Mouse (Mus musculus) MEL (cell line): ENCODE data around the gene Sdccag8. TPM values are rescaled to one million over a fixed set of nuclear protein-coding genes. Genes with fewer than 3 reads are reported as not detected.

Experiments
- DNase-seq: peaks from one replicate; pipeline ENCODE4 v3.0.0; 2011; ENCODE audit warnings: low read depth, low spot score
- H3K27ac ChIP-seq: 2 replicates; pipeline ENCODE4 v1.5.1; 2012; ENCODE audit warnings: low read depth, mild to moderate bottlenecking, control low read depth, low read length, moderate library complexity; ENCODE audit not compliant: control insufficient read depth
- H3K27me3 ChIP-seq, 2 experiments: fragments of 150-350 bp in 1 of 2; sonication (generic) in 1 of 2; 2 replicates each; pipeline ENCODE4 v1.6.1; 2012; ENCODE audit warnings: low read length in 2 of 2, mild to moderate bottlenecking in 2 of 2, improper control_type of control experiment in 1 of 2, moderate library complexity in 1 of 2; ENCODE audit not compliant: insufficient read depth in 2 of 2, control insufficient read depth in 1 of 2
- H3K36me3 ChIP-seq, 2 experiments: 2 replicates each; pipeline ENCODE4 v1.6.1; 2012 to 2014; ENCODE audit warnings: low read length in 2 of 2, improper control_type of control experiment in 1 of 2, inconsistent platforms in 1 of 2, mild to moderate bottlenecking in 1 of 2; ENCODE audit not compliant: insufficient read depth in 2 of 2, control insufficient read depth in 1 of 2
- H3K4me1 ChIP-seq, 2 experiments: fragments of 150-350 bp in 1 of 2; sonication (generic) in 1 of 2; 2 replicates each; pipeline ENCODE4 v1.6.1; 2012; ENCODE audit warnings: low read length in 2 of 2, improper control_type of control experiment in 1 of 2, mild to moderate bottlenecking in 1 of 2; ENCODE audit not compliant: insufficient read depth in 2 of 2, control insufficient read depth in 1 of 2
- H3K4me3 ChIP-seq, 2 experiments: fragments of 150-350 bp in 1 of 2; sonication (generic) in 1 of 2; 2 replicates each; pipeline ENCODE4 v1.5.1; 2012; ENCODE audit warnings: low read depth in 2 of 2, low read length in 2 of 2, mild to moderate bottlenecking in 2 of 2, moderate library complexity in 2 of 2, control low read depth in 1 of 2, improper control_type of control experiment in 1 of 2; ENCODE audit not compliant: control insufficient read depth in 1 of 2, insufficient read depth in 1 of 2
- H3K79me2 ChIP-seq: 2 replicates; pipeline ENCODE4 v1.6.1; 2012; ENCODE audit warnings: mild to moderate bottlenecking, low read length, moderate library complexity; ENCODE audit not compliant: control insufficient read depth, poor library complexity, insufficient read depth
- H3K9ac ChIP-seq: 2 replicates; pipeline ENCODE4 v1.6.1; 2012; ENCODE audit warnings: low read depth, mild to moderate bottlenecking, control low read depth, low read length, moderate library complexity; ENCODE audit not compliant: control insufficient read depth, poor library complexity, severe bottlenecking
- H3K9me3 ChIP-seq: fragments of 150-350 bp; sonication (generic); replicated peaks from 2 replicates; pipeline ENCODE4 v1.6.1; 2012; ENCODE audit warnings: mild to moderate bottlenecking, low read length, improper control_type of control experiment, moderate library complexity; ENCODE audit not compliant: insufficient read depth
- E2F4 ChIP-seq: IDR thresholded peaks from 2 replicates; pipeline ENCODE4 v1.6.1; 2011; ENCODE audit warnings: low read depth, low read length, improper control_type of control experiment, borderline replicate concordance
- EP300 ChIP-seq, 2 experiments: IDR thresholded peaks; 2 replicates each; pipeline ENCODE4 v1.6.1; 2011; ENCODE audit warnings: improper control_type of control experiment in 2 of 2, low read length in 2 of 2, low read depth in 1 of 2, mild to moderate bottlenecking in 1 of 2
- KAT2A ChIP-seq: conservative IDR thresholded peaks from 2 replicates; pipeline ENCODE4 v1.6.1; 2012; ENCODE audit warnings: low read depth, low read length, improper control_type of control experiment, inconsistent platforms
- MAX ChIP-seq: IDR thresholded peaks from 2 replicates; pipeline ENCODE4 v1.6.1; 2011; ENCODE audit warnings: low read length, improper control_type of control experiment
- MXI1 ChIP-seq: IDR thresholded peaks from 2 replicates; pipeline ENCODE4 v1.6.1; 2011; ENCODE audit warnings: mild to moderate bottlenecking, low read depth, low read length, improper control_type of control experiment
- MYC ChIP-seq: IDR thresholded peaks from 2 replicates; pipeline ENCODE4 v1.6.1; 2011; ENCODE audit warnings: low read depth, mild to moderate bottlenecking, low read length, improper control_type of control experiment, moderate library complexity
- NELFE ChIP-seq: IDR thresholded peaks from 2 replicates; pipeline ENCODE4 v1.6.1; 2011; ENCODE audit warnings: low read depth, low read length, improper control_type of control experiment
- POLR2AphosphoS2 ChIP-seq: IDR thresholded peaks from 2 replicates; pipeline ENCODE4 v1.6.1; 2011; ENCODE audit warnings: low read length, improper control_type of control experiment
- SIN3A ChIP-seq: IDR thresholded peaks from 2 replicates; pipeline ENCODE4 v1.6.1; 2012; ENCODE audit warnings: low read length, improper control_type of control experiment, inconsistent platforms
- SMC3 ChIP-seq: IDR thresholded peaks from 2 replicates; pipeline ENCODE4 v1.6.1; 2011; ENCODE audit warnings: low read depth, low read length, improper control_type of control experiment
- TBP ChIP-seq: IDR thresholded peaks from 2 replicates; pipeline ENCODE4 v1.8.0; 2011; ENCODE audit warnings: low read depth, low read length, improper control_type of control experiment
- TCF12 ChIP-seq: IDR thresholded peaks from 2 replicates; pipeline ENCODE4 v1.6.1; 2014; ENCODE audit warnings: low read depth, mild to moderate bottlenecking, inconsistent platforms, low read length, improper control_type of control experiment, moderate library complexity
- UBTF ChIP-seq: IDR thresholded peaks from 2 replicates; pipeline ENCODE4 v1.6.1; 2012; ENCODE audit warnings: low read depth, mild to moderate bottlenecking, inconsistent platforms, low read length, improper control_type of control experiment, moderate library complexity, borderline replicate concordance; ENCODE audit not compliant: insufficient read depth
- USF1 ChIP-seq: IDR thresholded peaks from 2 replicates; pipeline ENCODE4 v1.6.1; 2014; ENCODE audit warnings: low read depth, mild to moderate bottlenecking, inconsistent platforms, low read length, improper control_type of control experiment, moderate library complexity
- ZC3H11A ChIP-seq: IDR thresholded peaks from 2 replicates; pipeline ENCODE4 v1.6.1; 2012; ENCODE audit warnings: low read depth, mild to moderate bottlenecking, inconsistent platforms, low read length, improper control_type of control experiment
- polyA plus RNA-seq, 2 experiments: library from polyadenylated mRNA; stranded (reverse) in 1 of 2; unstranded in 1 of 2; fragments of >175 nt in 1 of 2; fragments of >200 nt in 1 of 2; gene quantifications; 2 replicates each; pipeline versions ENCODE4 v1.2.1 to v1.2.4; 2012; ENCODE audit warnings: low replicate concordance in 2 of 2, low read depth in 1 of 2; ENCODE audit not compliant: insufficient read length in 2 of 2, insufficient read depth in 1 of 2, missing spikeins in 1 of 2
- total RNA-seq: library from RNA; depleted of rRNA; stranded (reverse); fragments of 300-350 nt; gene quantifications from 2 replicates; pipeline ENCODE4 v1.2.3, GENCODE M21; 2012

The Sdccag8 gene
- total and polyA plus RNA-seq, 3 experiments: 4.6 to 7.8 TPM; not detected in 1

DNA sequence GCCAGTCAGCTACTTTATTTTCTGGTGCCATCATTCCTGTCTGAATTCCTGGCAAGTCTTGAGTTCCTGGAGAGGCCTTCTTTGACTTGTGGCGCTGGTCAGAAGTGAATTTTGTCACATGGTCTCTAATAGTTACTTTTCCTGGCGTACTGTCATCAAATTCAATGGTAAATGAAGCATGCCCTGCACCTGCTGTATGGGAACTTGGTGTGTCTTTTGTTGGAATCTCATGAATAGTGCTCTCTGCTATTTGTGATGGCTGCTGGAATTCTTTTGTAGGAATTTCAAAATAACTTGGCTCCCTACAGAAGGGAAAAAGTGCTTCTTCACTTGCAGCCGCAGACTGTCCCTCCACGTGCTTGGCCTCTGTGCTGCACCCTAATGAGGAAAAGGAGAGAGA, 39.9 kb upstream of the Sdccag8 start:
- Histone ChIP-seq H3K9me3 (no peaks in the 10 kb centered on the region), H3K79me2 (no peaks in the 10 kb centered on the region), H3K36me3 (peaks cover 0 to 8% of the 10 kb centered on the region in 2 experiments; a peak in 2 of 4 replicates), H3K27me3 (no peaks in the 10 kb centered on the region), H3K9ac (no peak overlapping the region), H3K4me1 (no peaks in the 10 kb centered on the region)
- no peak for DNase-seq
- TF ChIP-seq ZC3H11A (no peak), TCF12 (no peak), KAT2A (no peak), POLR2AphosphoS2 (no peak), EP300 (IDR thresholded peaks at IDR 0.05; ENCODE audit: low read depth in 1 of 2, low read length in 2 of 2) (no peak), NELFE (no peak), MAX (no peak)
- TF ChIP-seq, all 39 proteins: peak for 0
- Histone ChIP-seq H3K4me3 (no peak overlapping the region), H3K27ac (no peak overlapping the region)

DNA sequence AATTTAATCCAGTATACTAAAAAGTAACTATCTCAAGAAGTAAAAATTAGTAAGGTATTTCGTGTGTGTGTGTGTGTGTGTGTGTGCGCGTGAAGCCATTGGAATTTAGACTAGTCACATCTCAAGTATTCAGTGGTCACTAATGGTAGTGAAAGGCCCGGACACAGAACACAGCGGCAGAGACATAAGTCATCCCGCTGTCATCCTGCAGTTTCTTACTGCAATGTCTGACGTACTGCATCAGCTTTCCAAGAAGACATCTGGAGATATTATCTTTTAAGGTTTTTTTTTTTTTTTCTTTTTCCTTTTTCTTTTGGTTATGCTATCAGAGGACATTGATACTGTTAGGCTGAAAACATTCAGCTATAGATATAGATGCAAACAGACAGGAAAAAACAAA, 25.1 kb upstream of the Sdccag8 start:
- Histone ChIP-seq H3K9me3 (no peaks in the 10 kb centered on the region), H3K4me3 (no peak overlapping the region), H3K4me1 (peaks cover 0 to 2% of the 10 kb centered on the region in 2 experiments; a peak in 1 of 4 replicates), H3K79me2 (no peaks in the 10 kb centered on the region), H3K36me3 (peaks cover 0 to 12% of the 10 kb centered on the region in 2 experiments; a peak in 2 of 4 replicates), H3K27ac (no peak overlapping the region), H3K27me3 (no peaks in the 10 kb centered on the region), H3K9ac (no peak overlapping the region)
- no peak for TF ChIP-seq NELFE
- no peak for TF ChIP-seq MAX
- no peak for TF ChIP-seq USF1
- no peak for TF ChIP-seq POLR2AphosphoS2
- no peak for DNase-seq

DNA sequence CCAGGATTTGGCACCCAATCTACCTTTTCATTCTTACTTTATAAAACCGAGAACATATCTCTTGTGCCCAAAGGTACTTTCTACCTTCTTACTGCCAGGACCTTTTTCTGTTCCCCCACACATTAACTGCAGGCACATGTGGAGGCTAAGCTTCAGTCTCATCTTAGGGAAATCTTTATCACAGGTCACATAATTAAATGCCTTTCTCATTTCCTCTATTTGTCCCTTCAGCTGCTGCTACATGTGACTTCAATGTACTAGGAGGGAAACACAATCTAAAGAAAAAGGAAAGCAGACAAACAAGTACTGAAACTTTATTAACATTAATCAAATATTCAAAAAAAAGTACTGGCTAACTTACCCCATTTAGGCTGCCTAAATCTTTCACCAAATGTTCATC, 22.3 kb upstream of the Sdccag8 start:
- H3K27ac ChIP-seq: no peak overlapping the region

More for the DNA sequence above, 22.3 kb upstream of the Sdccag8 start:
- Histone ChIP-seq H3K9me3 (no peaks in the 10 kb centered on the region), H3K4me3 (no peak overlapping the region), H3K36me3 (peaks cover 0 to 10% of the 10 kb centered on the region in 2 experiments; a peak in 2 of 4 replicates), H3K4me1 (peaks cover 0 to 2% of the 10 kb centered on the region in 2 experiments; a peak in 1 of 4 replicates), H3K9ac (no peak overlapping the region), H3K27me3 (no peaks in the 10 kb centered on the region)
- TF ChIP-seq MXI1 (peak; percentile 79; the same call in 1 of the 2 replicates), SIN3A (0 out of 2 replicates have a peak, but pooled peaks have one; percentile 34), UBTF (no peak), TBP (no peak), SMC3 (no peak), MYC (0 out of 2 replicates have a peak, but pooled peaks have one; percentile 41), USF1 (peak; percentile 60; the same call in 1 of the 2 replicates), E2F4 (no peak), MAX (no peak)
- TF ChIP-seq, all 39 proteins: peak for 4
- peaks cover 3% of the 10 kb centered on the region; the same call in 1 of the 2 replicates for H3K79me2 ChIP-seq
- DNase-seq: peak; percentile 27
